Mouse (Mus musculus) CH12.LX (cell line): ENCODE measurements around the gene Tpsg1.

Experiments used
- CTCF ChIP-seq, 2 experiments: IDR thresholded peaks in 1 of 2; conservative IDR thresholded peaks in 1 of 2; 2 replicates each; pipeline ENCODE4 v1.5.1; 2011 to 2012; ENCODE audit warnings: low read depth in 2 of 2, low read length in 2 of 2, improper control_type of control experiment in 1 of 2, inconsistent platforms in 1 of 2, mild to moderate bottlenecking in 1 of 2, moderate library complexity in 1 of 2
- ELF1 ChIP-seq: IDR thresholded peaks from 2 replicates; pipeline ENCODE4 v1.6.1; 2014; ENCODE audit warnings: low read depth, mild to moderate bottlenecking, inconsistent platforms, low read length, improper control_type of control experiment
- EP300 ChIP-seq: IDR thresholded peaks from 2 replicates; pipeline ENCODE4 v1.6.1; 2011; ENCODE audit warnings: low read length, improper control_type of control experiment
- HCFC1 ChIP-seq: IDR thresholded peaks from 2 replicates; pipeline ENCODE4 v1.6.1; 2012; ENCODE audit warnings: low read depth, mild to moderate bottlenecking, inconsistent platforms, low read length, improper control_type of control experiment
- MAX ChIP-seq: IDR thresholded peaks from 2 replicates; pipeline ENCODE4 v1.6.1; 2011; ENCODE audit warnings: low read length, improper control_type of control experiment
- MYC ChIP-seq: IDR thresholded peaks from 2 replicates; pipeline ENCODE4 v1.6.1; 2011; ENCODE audit warnings: low read depth, mild to moderate bottlenecking, improper control_type of control experiment, low read length
- POLR2A ChIP-seq: IDR thresholded peaks from 2 replicates; pipeline ENCODE4 v1.6.1; 2011; ENCODE audit warnings: low read depth, mild to moderate bottlenecking, improper control_type of control experiment, low read length
- SIN3A ChIP-seq: IDR thresholded peaks from 2 replicates; pipeline ENCODE4 v1.6.1; 2012; ENCODE audit warnings: low read length, improper control_type of control experiment, inconsistent platforms
- TCF12 ChIP-seq: IDR thresholded peaks from 2 replicates; pipeline ENCODE4 v1.6.1; 2014; ENCODE audit warnings: low read depth, mild to moderate bottlenecking, inconsistent platforms, low read length, improper control_type of control experiment
- USF2 ChIP-seq: conservative IDR thresholded peaks from 2 replicates; pipeline ENCODE4 v1.6.1; 2011; ENCODE audit warnings: low read depth, low read length, improper control_type of control experiment
- ZNF384 ChIP-seq: IDR thresholded peaks from 2 replicates; pipeline ENCODE4 v1.6.1; 2012; ENCODE audit warnings: low read depth, low read length, improper control_type of control experiment, inconsistent platforms

DNA sequence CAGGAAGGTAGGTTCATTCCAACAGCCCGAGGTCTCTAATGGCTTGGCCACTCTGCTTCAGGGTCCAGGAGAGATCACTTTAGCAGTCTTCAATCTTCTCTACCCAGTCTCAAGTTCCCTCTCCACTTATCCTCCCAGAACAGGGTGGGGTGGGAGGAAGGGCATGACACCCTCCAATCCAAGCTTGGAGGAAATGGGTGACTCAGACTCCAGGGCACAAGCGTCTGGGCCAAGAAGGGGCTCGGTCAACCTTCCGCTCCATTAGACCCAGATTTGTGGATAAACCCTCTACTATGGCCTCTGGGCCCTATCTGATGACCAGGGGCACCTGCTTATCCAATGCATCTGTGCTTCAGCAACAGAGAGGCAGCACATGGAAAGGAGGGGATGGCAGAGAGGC lies 23.6 kb upstream of the Tpsg1 start, which contains the start of gene Tpsab1:
- TF ChIP-seq USF2 (no peak), MYC (no peak), HCFC1 (no peak), EP300 (no peak), CTCF (conservative IDR thresholded peaks at IDR 0.05 in 1 of 2, IDR thresholded peaks at IDR 0.05 in 1 of 2; ENCODE audit: low read depth in 2 of 2, low read length in 2 of 2) (no peak), SIN3A (no peak), MAX (no peak), POLR2A (no peak), ZNF384 (no peak), ELF1 (no peak), TCF12 (no peak)
